Mouse (Mus musculus): ENCODE results near the gene Lamp1. TPM values are rescaled to one million over a fixed set of nuclear protein-coding genes. Genes with fewer than 3 reads are reported as not detected.
A peak's percentile ranks its signal among the peaks of the same experiment; 100 is the strongest.

Gene Lamp1
- polyA plus RNA-seq, 1 experiment from 2014 or later = 179 TPM

DNA sequence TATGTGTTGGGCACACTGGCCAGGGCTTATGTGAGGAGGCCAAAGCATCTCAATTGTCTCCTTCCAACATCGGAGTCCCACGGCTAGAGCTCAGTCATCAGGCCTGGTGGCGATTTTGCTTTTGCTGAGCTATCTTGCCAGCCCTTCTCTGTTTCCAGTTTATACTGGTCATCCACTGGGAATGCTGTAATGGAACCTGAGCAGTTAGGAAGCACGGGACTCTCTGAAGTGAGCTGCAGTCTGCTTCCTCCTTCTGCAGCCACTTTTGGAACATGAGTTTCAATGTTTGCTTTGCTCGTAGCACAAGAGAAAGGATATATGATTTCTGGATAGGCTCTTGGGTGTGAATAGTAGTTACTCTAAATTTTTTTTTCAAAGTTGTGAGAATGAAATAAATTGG, 5.4 kb downstream of the Lamp1 start:
- Histone ChIP-seq H3K27me3 (no peaks in the 10 kb centered on the region), H3K4me3 (replicated peaks) (no peak overlapping the region), H3K9ac (no peak overlapping the region), H3K27ac (0 out of 2 replicates have a peak overlapping the region, but pooled peaks have one; percentile 75), H3K4me1 (replicated peaks) (peaks cover 58% of the 10 kb centered on the region), H3K4me2 (peak overlapping the region; percentile 95; the same call in 1 of the 2 replicates), H3K9me3 (replicated peaks) (no peaks in the 10 kb centered on the region), H3K36me3 (peaks cover 54% of the 10 kb centered on the region)
- 79% methylated on average over 5 of the region's 5 CpGs for WGBS (ENCODE audit: insufficient replicate concordance)
- ATAC-seq (ENCODE audit: low read depth) = no peak
- DNase-seq = no peak

DNA sequence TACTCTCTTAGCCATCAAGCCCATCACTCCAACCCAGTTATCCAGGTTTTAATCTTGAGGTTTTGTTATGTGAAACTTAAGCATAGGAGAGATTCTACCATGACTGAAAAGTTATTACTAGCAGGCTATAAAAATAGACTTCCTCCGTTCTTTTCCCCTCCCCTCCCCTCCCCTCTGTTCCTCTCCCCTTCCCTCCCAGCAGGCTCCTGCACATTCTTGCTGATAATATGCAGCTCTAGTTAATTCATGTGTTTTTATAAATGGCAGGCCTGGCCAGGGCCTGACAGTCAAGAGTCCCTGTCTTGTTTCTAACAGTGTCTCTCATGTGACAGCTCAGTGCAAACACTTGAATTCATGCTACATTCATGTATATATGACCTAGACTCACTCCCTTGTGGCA, 11.5 kb downstream of the Lamp1 start:
- Histone ChIP-seq H3K4me2 (no peak overlapping the region), H3K9ac (no peak overlapping the region), H3K4me3 (replicated peaks) (no peak overlapping the region), H3K27me3 (no peaks in the 10 kb centered on the region), H3K4me1 (replicated peaks) (no peaks in the 10 kb centered on the region), H3K9me3 (replicated peaks) (no peaks in the 10 kb centered on the region), H3K27ac (no peak overlapping the region), H3K36me3 (peaks cover 99% of the 10 kb centered on the region)
- ATAC-seq (ENCODE audit: low read depth) (no peak), DNase-seq (no peak)
- 60% methylated on average over 1 of the region's 1 CpGs for WGBS (ENCODE audit: insufficient replicate concordance)

DNA sequence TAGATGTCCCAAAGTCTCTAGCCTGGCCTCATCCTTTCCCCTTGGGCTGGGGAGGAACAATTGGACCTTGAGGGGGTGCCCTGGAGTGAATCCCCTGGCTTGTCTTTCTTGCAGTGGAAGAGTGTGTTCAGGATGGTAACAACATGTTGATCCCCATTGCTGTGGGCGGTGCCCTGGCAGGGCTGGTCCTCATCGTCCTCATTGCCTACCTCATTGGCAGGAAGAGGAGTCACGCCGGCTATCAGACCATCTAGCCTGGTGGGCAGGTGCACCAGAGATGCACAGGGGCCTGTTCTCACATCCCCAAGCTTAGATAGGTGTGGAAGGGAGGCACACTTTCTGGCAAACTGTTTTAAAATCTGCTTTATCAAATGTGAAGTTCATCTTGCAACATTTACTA, 15.3 kb downstream of the Lamp1 start:
- no peaks in the 10 kb centered on the region for H3K9me3 ChIP-seq (replicated peaks)
- H3K4me1 ChIP-seq (replicated peaks) = no peaks in the 10 kb centered on the region
- no peak overlapping the region for H3K9ac ChIP-seq
- H3K4me2 ChIP-seq = no peak overlapping the region
- WGBS (ENCODE audit: insufficient replicate concordance) = 84% methylated on average over 4 of the region's 4 CpGs
- no peak for DNase-seq
- no peak overlapping the region for H3K4me3 ChIP-seq (replicated peaks)
- H3K27me3 ChIP-seq = no peaks in the 10 kb centered on the region
- no peak overlapping the region for H3K27ac ChIP-seq
- ATAC-seq (ENCODE audit: low read depth) = no peak
- H3K36me3 ChIP-seq = peaks cover 89% of the 10 kb centered on the region

DNA sequence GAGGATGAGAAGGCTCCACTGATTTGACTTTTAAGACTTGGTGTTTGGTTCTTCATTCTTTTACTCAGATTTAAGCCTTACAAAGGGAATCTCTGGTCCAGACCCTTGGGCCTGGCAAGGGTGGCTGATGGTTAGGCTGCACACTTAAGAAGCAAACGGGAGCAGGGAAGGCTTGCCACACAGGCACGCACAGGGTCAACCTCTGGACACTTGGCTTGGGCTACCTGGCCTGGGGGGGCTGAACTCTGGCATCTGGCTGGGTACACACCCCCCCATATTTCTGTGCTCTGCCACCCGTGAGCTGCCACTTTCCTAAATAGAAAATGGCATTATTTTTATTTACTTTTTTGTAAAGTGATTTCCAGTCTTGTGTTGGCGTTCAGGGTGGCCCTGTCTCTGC, 15.8 kb downstream of the Lamp1 start:
- H3K9me3 ChIP-seq (replicated peaks) = no peaks in the 10 kb centered on the region
- no peak overlapping the region for H3K9ac ChIP-seq
- H3K4me1 ChIP-seq (replicated peaks) = no peaks in the 10 kb centered on the region
- WGBS (ENCODE audit: insufficient replicate concordance) = 74% methylated on average over 4 of the region's 4 CpGs
- DNase-seq (no peak), ATAC-seq (ENCODE audit: low read depth) (no peak)
- peaks cover 84% of the 10 kb centered on the region for H3K36me3 ChIP-seq
- H3K4me2 ChIP-seq = no peak overlapping the region
- H3K27ac ChIP-seq = no peak overlapping the region
- no peaks in the 10 kb centered on the region for H3K27me3 ChIP-seq
- no peak overlapping the region for H3K4me3 ChIP-seq (replicated peaks)

DNA sequence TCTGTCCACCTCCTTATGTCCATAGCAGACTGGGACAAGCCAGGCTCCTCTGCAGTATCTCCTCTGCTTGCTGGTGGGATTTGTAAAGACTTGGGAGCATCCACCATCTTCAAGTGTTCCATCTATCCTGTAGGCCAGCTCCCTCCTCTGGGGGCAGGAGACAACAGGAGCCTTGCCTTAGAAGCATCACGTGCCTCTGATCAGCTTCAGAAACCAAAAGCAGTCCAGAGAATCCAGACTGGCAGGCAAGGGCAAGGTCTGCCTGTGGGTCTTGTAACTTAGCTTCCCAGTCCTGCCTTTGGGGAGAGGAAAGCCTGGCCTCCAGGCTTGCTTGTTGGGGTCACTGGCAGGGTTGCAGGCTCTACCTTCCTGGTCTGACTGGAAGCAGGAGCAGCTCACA, 16.7 kb downstream of the Lamp1 start:
- Histone ChIP-seq H3K9ac (no peak overlapping the region), H3K4me2 (no peak overlapping the region), H3K4me3 (replicated peaks) (no peak overlapping the region), H3K9me3 (replicated peaks) (no peaks in the 10 kb centered on the region), H3K27me3 (no peaks in the 10 kb centered on the region), H3K36me3 (peaks cover 76% of the 10 kb centered on the region), H3K27ac (no peak overlapping the region), H3K4me1 (replicated peaks) (no peaks in the 10 kb centered on the region)
- 77% methylated on average over 1 of the region's 1 CpGs for WGBS (ENCODE audit: insufficient replicate concordance)
- no peak for ATAC-seq (ENCODE audit: low read depth)
- DNase-seq = no peak

DNA sequence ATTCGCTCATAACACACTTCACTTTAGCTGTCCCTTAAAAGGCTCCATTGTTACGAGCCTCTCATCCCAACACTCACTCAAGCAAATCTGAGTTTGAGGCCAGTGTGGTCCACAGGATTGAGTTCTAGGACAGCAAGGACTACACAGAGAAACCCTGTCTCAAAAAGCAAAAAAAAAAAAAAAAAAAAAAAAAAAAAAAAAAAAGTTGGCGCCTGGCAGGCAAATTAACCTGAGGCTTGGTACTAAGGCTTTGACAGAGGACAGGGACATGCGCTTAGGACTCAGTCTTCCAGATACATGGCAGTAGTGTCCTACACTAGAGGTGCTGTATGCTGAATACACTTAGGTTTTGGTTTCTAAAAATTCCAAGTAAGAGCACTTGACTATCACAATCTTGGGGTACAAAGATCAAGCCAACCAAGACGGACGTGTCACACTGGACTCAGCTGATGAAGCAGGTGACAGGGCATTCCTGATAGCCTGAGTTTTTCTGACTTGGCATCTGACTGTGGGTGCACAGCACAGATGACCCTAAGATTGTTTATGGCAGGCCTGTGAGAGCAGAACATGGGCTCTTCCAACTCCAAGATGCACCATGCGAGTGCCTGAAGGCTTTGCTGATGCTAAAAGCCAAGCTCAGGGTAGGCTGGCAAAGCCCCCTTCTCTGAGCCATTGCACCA, 18.4 kb downstream of the Lamp1 start:
- no peak overlapping the region for H3K9ac ChIP-seq
- H3K27ac ChIP-seq = no peak overlapping the region
- WGBS (ENCODE audit: insufficient replicate concordance) = 88% methylated on average over 7 of the region's 7 CpGs
- H3K4me3 ChIP-seq (replicated peaks) = no peak overlapping the region
- H3K9me3 ChIP-seq (replicated peaks) = no peaks in the 10 kb centered on the region
- peaks cover 15% of the 10 kb centered on the region for H3K4me1 ChIP-seq (replicated peaks)
- H3K4me2 ChIP-seq = no peak overlapping the region
- H3K36me3 ChIP-seq = peaks cover 59% of the 10 kb centered on the region
- no peaks in the 10 kb centered on the region for H3K27me3 ChIP-seq
- ATAC-seq (ENCODE audit: low read depth) (no peak), DNase-seq (no peak)

DNA sequence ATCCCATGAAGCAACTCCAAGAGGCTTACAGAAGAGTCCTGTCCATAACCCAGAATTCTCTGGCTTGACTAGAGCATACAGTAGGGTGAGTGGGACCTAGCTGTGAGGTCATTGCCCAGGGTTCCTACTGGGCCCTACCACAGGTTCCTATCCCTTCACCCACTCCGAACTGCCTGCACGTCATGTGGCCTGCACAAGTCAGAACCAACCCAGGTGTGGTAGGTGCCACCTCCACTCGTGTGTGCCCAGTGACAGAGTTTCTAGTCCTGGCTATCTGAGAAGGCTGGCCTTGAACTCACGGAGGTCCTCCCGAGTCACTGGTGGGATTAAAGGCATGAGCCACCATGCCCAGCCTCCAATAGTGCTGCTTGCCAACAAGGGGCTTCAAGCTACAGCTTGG, 19.2 kb downstream of the Lamp1 start:
- WGBS (ENCODE audit: insufficient replicate concordance) = 85% methylated on average over 5 of the region's 5 CpGs
- Histone ChIP-seq H3K27me3 (no peaks in the 10 kb centered on the region), H3K9me3 (replicated peaks) (no peaks in the 10 kb centered on the region), H3K4me1 (replicated peaks) (peaks cover 17% of the 10 kb centered on the region), H3K9ac (no peak overlapping the region), H3K4me2 (no peak overlapping the region), H3K27ac (no peak overlapping the region), H3K36me3 (peaks cover 51% of the 10 kb centered on the region), H3K4me3 (replicated peaks) (no peak overlapping the region)
- ATAC-seq (ENCODE audit: low read depth) (no peak), DNase-seq (no peak)

DNA sequence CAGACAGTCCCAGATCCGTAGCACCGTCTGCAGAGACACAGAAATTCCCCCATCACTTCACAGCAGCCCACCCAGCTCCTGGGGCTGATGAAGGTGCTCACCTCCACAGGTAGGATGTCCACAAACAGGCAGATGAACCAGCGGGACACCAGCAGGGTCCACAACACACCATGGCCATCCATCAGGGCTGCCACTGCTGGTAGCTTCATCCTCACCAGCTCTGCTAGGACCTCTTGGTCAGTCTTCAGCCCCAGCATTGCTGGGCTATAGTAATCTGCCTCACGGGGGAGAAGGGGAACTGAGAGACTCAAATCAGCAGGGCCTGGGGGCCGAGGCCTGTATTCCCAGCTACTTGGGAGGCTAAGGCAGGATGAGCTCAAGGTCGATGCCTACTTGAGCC, 20.5 kb downstream of the Lamp1 start:
- 63% methylated on average over 6 of the region's 6 CpGs for WGBS (ENCODE audit: insufficient replicate concordance)

DNA sequence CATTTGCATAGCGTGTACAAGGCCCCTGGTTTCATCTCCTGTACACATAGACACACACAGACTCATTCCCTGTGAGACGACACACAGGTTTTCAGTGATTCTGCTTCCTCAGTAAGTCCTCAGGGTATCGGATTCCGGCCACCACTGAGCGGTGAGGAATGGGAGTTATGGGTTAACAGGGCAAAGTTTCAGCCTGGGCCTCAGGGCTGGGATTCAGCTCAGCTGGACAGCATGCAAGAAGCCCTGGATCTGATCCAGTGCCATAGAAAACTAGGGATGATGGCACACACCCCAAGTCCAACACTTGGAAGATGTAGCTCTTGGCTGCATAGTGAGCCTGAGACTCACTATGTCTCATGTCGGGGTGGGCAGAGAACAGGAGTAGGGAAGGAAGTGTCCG, 21.0 kb downstream of the Lamp1 start:
- H3K9ac ChIP-seq = no peak overlapping the region

More for the DNA sequence above, 20.5 kb downstream of the Lamp1 start:
- Histone ChIP-seq H3K4me3 (replicated peaks) (no peak overlapping the region), H3K27me3 (no peaks in the 10 kb centered on the region), H3K27ac (no peak overlapping the region), H3K4me2 (no peak overlapping the region), H3K9ac (no peak overlapping the region), H3K36me3 (peaks cover 41% of the 10 kb centered on the region), H3K4me1 (replicated peaks) (peaks cover 17% of the 10 kb centered on the region), H3K9me3 (replicated peaks) (no peaks in the 10 kb centered on the region)
- no peak for DNase-seq
- no peak for ATAC-seq (ENCODE audit: low read depth)

DNA sequence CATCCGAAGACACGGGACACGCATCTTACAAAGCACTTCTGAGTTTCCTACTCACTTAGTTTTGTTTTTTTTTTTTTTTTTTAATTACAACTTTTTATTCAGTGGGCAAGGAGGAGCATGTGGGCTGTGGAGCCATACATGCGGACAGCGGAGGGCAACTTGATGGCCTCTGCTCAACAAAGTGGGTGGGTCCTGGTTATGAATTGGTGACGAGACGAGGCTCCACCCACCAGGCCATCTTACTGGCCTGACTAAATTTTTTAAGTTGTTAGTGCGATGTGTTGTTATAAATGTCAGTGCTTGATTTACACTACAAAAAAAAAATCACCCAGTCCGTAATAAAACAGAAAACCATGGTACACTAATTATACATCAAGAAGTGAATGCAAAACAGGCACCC, 21.4 kb downstream of the Lamp1 start:
- ATAC-seq (ENCODE audit: low read depth) (no peak), DNase-seq (no peak)
- peaks cover 17% of the 10 kb centered on the region for H3K4me1 ChIP-seq (replicated peaks)
- no peaks in the 10 kb centered on the region for H3K27me3 ChIP-seq
- H3K36me3 ChIP-seq = peaks cover 39% of the 10 kb centered on the region
- 74% methylated on average over 9 of the region's 9 CpGs for WGBS (ENCODE audit: insufficient replicate concordance)
- H3K9me3 ChIP-seq (replicated peaks) = no peaks in the 10 kb centered on the region
- no peak overlapping the region for H3K4me3 ChIP-seq (replicated peaks)
- no peak overlapping the region for H3K9ac ChIP-seq
- no peak overlapping the region for H3K4me2 ChIP-seq
- H3K27ac ChIP-seq = no peak overlapping the region

More for the DNA sequence above, 21.0 kb downstream of the Lamp1 start:
- peaks cover 17% of the 10 kb centered on the region for H3K4me1 ChIP-seq (replicated peaks)
- no peaks in the 10 kb centered on the region for H3K27me3 ChIP-seq
- H3K36me3 ChIP-seq = peaks cover 40% of the 10 kb centered on the region
- H3K27ac ChIP-seq = no peak overlapping the region
- WGBS (ENCODE audit: insufficient replicate concordance) = 72% methylated on average over 7 of the region's 7 CpGs
- H3K4me2 ChIP-seq = no peak overlapping the region
- DNase-seq (no peak), ATAC-seq (ENCODE audit: low read depth) (no peak)
- no peaks in the 10 kb centered on the region for H3K9me3 ChIP-seq (replicated peaks)
- H3K4me3 ChIP-seq (replicated peaks) = no peak overlapping the region

DNA sequence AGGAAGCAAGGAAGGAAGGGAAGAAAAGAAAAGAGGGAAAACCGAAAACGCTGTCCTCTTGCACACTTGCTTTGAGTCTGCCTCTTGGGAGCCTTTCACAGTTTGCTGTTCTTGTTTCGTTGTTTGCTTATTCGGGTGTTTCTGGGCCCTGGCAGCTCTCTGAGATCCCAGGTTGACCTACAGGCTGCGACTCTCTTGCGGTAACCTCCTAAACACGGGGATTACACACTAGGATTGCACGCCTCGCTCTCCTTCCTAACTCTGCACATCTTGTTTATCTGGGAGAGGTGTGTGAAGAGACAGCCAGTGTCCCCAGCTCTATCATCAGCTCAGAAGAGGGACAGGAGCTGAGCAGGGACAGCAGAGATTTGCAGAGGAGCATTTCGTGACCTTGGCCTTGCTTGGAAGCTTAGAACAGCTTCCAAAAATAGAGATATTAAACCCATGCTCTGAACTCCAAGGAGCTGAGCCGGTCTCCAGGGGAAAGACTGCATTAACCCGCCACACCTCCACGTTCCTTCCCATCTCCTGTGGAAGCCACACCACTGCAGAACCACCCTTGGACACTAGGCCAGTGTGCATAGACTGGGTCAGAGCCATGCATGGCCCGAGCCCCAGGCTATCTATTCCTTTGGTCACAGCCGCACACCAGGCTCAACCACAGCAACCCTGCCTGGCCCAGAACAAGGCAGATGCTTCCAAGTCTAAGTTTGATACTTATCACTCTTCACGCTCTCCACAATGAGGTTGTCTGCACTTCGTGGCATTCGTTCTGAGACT, 22.1 kb downstream of the Lamp1 start:
- ATAC-seq (ENCODE audit: low read depth) = peak; percentile 56; the same call in 1 of the 2 replicates
- Histone ChIP-seq H3K9me3 (replicated peaks) (no peaks in the 10 kb centered on the region), H3K4me2 (no peak overlapping the region), H3K27ac (no peak overlapping the region; the same call in 1 of the 2 replicates), H3K9ac (no peak overlapping the region), H3K27me3 (no peaks in the 10 kb centered on the region), H3K4me3 (replicated peaks) (no peak overlapping the region), H3K36me3 (peaks cover 39% of the 10 kb centered on the region), H3K4me1 (replicated peaks) (peaks cover 17% of the 10 kb centered on the region)
- DNase-seq = no peak
- WGBS (ENCODE audit: insufficient replicate concordance) = 59% methylated on average over 18 of the region's 18 CpGs

DNA sequence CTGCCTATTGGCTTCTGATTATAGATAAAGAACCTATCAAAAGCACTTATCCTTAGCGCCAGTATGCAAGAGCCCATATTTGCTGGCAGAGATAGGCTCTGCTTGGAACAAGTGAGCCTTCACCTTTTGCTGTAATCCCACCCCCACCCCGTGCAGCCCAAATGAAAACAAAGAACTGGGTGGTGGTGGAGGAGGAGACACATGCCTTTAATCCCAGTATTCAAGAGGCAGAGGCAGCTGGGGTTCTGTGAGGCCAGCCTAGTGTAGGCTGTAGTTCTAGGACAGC, 22.7 kb downstream of the Lamp1 start:
- Histone ChIP-seq H3K4me2 (no peak overlapping the region), H3K36me3 (peaks cover 38% of the 10 kb centered on the region), H3K4me1 (replicated peaks) (peaks cover 17% of the 10 kb centered on the region), H3K27ac (no peak overlapping the region), H3K9me3 (replicated peaks) (no peaks in the 10 kb centered on the region), H3K27me3 (no peaks in the 10 kb centered on the region), H3K9ac (no peak overlapping the region), H3K4me3 (replicated peaks) (no peak overlapping the region)
- peak; percentile 61 for ATAC-seq (ENCODE audit: low read depth)
- DNase-seq = no peak
- 28% methylated on average over 2 of the region's 2 CpGs for WGBS (ENCODE audit: insufficient replicate concordance)

Data from liver, embryonic 13.5 days (tissue).